Mouse (Mus musculus): ENCODE measurements at regions not wholly inside any gene's neighbourhood (a gene's known extent, or its start where the extent isn't known, plus 50 kb on each side); places are given as distances from the start of the nearest gene placed in this dataset.
A peak's percentile ranks its signal among the peaks of the same experiment; 100 is the strongest.

DNA sequence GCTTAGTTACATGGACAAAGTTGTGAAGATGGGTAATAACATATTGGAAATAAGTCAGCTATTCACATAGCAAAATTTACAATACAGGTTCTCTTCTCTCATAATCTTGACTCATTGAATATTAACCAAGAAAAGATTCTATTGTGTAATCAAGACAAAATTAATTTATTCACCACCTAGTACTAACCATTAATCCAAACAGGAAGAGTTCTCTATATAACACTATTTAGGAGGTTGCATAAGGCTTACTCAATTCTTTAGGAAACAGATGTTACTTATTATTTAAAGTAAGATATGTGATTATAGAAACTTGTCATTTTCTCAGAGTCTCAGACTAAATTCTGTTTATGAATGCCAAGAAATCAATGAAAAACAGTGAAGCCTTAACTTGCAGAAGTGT lies 600.4 kb upstream of the Tusc1 start:
- DNase-seq: no peak

DNA sequence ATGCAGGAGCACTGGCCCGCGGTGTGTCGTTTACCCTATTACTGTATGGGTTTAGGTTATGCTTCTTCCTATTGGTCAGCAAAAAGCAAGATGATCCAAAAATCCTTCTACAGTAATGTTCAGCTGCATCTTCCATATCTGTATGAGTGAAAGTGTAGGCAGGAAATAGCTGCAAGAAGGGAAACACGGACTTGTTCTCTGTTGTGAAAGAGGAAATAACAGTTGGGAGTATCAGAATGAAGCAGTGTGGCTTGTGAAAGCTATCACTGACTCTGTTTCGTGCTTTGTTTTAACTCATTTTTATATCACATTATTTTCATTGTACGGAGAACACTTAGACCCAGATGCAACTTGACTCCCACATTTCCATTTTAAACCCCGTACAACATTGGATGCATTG lies 591.8 kb upstream of the Tusc1 start:
- DNase-seq: no peak

DNA sequence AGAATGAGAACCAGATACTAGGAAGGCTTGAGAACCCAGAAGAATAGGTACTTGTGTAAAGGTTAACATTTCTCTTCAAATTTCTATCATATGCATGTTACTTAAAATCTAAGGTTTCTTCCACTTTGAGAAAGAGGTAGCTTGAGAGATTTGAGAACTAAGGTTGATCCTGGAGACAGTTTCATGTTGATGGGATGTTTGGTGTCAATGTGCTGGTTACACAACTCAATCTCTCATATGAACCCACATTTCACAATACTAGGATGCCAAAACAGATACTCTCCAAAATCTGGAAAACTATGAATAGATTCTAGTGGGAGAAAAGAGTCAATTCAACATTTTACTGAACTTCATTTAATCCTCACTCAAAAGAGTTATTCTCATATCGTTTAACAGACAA lies 589.1 kb upstream of the Tusc1 start:
- DNase-seq: no peak

DNA sequence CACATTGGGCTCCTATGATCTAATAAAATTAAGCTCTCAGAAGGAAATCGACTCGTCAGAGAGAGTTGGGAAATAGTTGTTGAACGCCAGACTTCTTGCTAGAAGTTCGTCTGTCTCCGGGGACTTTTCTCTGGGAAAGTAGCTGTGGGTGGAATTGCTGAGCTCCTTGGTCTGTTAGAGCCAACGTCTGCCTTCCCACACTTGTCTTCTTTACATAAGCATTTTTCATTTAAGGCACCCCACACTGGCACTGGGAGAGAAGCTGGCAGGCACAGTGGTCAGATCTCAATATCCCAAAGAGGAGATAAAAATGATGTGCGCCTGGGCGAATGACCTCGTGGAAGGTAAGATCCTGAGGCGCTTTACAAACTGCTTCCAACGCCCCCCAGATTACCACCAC lies 551.3 kb upstream of the Tusc1 start:
- no peak for DNase-seq

DNA sequence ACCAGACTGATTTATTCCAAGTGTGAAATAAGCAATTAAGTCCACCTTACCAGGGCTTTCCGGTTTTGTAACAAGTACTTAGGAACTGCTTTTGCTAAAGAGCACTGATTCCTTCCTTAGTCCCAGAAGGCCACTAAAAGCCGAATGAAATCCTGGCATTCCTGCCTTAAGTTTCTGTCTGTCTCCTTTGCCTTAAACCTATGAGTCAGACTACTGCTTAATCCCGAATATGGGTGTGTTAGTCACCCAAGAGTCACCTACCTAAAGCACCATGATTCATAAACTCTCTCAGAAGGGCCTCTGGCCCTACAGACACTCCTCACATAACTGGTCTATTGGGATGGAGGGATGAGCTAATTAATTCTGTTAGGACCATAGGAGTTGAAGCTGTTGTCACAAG lies 546.0 kb upstream of the Tusc1 start:
- DNase-seq: peak; percentile 34

DNA sequence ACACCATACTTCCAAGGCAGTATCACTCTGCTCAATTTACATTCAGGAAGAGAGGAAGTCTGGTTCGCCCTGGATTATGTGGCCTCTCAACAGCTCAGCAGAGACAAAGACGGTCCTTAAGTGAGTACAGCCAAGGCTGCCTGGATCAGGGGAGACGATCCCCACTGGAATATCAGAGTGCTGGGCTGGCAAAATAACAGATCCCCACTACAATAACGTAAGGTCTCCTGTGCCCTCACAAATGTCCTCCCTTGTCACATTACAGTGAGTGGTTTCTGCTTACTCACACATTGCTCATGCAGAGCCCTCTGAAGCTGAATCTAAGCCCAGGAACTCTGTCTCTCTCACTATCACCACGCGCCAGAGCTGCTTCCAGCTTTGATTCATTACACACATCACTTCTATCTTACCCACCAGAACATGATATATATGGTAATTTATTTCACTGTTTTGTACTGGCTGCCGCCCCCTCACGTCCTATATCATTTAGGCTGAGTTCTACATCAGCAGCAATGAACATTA lies 544.1 kb upstream of the Tusc1 start:
- no peak for DNase-seq

DNA sequence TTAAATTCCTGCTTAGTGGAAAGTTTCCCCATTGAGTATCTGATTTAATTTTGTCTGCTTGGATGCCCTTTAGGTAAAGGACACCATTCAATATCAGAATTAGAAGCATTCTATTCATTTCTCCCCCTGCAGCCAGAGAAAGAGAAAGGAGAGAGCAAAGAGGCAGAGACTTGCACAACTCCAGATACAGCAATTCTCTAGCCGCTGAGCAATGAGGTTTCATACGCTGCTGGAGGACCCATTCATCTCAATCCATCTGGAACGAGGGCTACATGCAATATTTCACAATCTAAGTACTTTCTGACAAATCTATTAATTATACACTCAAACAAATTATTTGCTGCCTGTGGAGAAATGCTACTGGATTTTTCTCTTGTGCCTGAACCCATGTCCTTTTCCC lies 538.0 kb upstream of the Tusc1 start:
- no peak for DNase-seq

DNA sequence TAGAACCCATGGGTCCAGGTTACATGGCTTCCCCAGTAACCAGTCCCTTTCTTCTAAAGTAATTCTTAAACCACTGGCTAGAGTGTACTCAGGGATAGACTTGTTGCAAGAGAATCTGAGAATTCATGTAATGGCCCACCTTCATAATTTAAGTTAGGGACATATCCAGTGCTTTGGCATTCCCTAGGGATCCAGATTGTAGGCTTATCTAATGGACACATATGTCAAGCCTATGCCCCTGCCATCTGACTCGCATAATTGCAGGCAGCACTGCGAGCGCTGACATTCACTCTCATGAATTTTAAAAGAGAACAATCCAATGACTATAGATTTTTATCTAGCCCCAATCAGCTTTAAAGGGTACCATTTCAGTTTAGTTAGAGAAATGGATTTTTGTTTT lies 518.1 kb upstream of the Tusc1 start:
- DNase-seq: no peak

DNA sequence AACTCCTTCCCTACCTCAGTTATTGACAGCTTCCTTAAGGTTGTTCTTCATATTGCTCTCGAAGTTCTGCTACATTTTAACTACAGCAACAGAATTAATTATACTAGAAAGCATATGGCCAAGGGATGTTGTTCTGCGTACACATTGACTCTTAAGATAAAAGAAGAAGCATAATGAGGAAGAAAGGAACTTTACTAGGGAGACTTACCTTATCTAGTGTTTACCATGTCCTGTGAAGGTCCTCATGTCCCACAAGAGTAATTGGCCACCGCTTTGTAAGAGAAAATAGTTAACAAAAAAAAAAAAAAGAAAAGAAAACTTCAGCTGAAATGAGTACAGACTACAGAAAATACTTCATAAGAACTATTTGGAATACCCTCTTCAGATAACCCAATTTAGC lies 513.9 kb upstream of the Tusc1 start:
- DNase-seq: no peak

DNA sequence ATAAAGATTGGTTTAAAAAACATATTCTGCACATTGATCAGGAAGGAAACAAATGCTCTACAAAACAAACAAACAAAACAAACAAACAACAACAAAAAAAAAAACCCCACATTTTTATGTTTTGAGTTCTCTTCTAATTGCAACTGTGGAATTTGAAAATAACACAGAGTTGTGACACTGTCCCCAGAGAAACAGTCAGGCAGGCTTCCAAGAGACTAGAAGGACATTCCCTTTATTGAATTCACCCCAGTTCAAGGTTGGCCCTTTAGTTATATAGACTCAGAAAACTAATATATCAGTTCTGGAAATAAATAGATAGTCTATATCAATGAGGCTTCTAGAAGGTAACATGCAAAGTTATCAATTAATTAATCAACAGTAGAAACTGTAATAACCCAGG lies 495.4 kb upstream of the Tusc1 start:
- DNase-seq: no peak

DNA sequence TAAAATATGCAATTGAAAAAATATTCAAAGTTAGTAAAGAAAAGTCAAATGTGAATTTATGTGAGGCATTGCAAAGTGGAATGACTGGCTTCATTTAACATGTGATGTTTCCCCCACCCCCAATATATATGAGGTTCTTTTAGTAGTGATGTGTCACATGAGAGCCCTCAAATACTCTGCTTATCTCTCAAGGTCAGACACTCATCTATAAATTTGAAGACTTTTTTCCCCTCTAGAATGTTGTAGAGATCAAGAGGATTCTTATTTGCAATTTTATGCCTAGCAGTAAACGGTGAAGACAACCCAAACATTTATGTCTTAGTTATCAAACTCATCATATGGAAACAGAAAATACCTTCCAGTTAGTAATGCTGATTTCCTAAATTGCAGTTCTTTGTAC lies 457.8 kb upstream of the Tusc1 start:
- no peak for DNase-seq

DNA sequence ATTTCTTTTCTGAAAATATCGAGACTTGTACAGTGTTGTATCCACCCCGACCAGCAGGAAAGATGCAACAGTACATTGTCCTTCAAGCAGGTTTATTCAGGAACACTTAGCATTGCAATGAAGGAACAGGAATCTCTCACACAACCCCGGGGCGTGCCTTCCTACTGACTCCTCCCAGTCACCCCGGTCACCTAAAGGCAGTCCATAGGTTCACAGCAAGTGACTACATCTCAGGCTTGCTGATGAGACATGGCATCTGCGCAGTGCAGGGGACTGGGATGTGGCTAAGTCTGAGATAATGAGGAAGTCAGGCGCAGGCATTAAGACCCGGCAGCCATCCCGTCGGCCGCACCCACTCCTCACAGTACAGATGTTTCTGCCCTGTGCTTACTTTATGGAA lies 454.8 kb upstream of the Tusc1 start:
- no peak for DNase-seq

DNA sequence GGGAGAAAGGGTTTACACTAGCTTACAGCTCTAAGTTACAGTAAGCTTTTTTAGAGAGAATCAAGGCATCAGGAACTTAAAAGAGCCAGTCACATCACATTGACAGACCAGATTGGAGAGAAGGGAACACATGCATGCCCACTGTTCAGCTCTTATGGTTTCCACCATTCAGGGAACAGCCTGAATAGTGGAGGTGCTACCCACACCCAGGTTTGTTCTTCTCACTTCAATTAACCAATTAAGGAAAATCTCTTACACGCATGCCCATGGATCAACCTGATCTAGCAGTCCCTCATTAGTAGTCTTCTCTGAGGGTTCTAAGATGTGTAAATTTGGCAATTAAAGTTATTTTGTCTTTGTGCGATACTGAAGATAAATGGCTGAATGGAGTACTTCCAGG lies 419.2 kb upstream of the Tusc1 start:
- DNase-seq: no peak

DNA sequence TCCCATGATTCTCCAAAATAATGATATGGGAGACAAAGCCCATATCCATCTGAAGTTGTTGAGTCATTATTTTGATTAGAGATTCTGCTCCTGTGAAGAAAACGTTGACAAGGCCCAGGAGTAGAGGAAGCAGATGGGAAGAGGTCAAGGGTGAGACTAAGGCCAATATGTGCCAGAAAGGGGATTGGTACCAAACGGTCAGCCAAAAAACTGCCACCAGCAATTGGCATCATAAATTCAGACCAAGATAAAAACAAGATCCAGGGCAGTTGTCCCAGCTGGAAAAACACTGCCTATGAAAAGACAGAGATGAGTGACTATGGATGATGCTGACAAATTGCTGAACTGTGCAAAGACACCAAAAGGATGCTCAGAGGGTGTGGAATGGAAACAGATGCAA lies 411.0 kb upstream of the Tusc1 start:
- DNase-seq: no peak

DNA sequence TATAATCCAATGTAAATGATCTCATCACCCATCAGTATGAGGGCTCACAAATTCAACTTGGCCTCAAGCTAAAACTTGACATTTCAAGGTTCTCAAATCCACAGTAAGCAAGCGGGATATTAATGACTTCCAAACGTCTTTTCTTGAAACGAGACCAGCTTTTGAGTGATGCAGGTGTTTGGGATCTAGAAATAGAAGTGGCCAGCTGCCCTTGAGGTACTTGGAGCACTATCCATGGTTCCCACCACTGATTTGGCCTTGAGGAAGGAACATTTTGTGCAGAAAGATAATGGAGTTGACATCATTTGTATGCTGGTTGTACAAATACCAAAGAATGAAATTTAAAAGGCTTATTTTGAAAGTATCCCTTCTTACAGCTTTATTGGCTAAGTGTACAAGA lies 378.4 kb upstream of the Tusc1 start:
- DNase-seq: peak; percentile 92

DNA sequence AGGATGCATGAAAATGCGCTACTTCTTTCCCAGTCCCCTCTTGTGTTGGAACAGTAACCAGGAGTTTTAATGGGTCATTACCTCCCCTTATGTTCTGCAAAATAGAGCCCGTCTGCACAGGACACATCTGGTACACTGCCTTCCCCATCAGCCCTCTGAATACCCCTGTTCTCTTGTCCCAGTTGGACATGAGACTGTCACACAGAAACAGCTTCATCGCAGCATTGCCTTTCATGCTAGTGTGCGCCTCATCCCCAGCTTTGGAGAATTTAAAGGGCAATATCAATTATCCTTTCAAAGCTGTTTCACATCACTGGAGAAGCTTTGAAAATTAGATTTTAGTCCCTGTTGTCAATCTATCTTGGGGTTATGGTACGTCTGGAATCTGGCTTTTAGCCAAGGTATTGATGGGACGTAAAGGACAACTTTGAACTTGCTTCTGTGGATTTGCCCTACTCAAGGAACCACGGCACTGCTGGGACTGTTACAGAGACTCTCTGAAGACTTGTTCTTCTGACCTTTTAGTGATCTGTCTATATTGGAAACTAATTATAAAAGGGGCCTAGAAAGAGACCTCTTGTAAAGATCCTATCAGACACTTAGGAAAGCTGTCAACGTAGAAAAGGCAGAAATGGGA lies 341.2 kb upstream of the Tusc1 start:
- no peak for DNase-seq

DNA sequence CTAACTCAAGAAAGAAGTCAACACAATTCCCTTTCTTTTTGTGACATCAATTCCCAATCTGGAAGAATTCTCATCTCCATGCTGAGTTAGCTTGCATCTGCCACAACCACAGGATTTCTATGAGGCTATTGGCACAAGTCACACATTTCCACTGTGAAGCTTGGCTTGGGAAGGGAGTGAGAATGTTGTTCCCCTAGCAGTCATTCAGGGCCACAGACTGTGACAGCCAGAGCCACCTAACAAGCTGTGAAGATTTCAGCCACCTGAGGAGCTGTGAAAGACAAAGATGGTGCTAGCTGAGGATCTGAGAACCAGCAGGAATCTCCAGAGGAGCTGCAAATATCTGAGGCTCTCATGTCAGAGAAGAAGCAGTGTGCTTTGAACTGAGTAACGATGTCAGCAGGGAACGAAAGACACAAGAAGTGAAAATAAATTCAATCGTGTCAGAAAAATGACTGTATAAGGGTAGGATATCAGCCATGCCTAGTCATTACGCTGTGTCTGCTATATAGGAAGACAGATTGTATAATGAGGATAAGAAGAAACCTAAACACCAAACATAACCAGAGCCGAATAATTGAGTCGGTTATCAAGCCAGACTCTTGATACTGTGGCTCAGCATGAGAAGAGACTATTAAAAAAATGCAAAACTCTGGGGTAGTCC lies 340.6 kb upstream of the Tusc1 start:
- peak; percentile 60 for DNase-seq

DNA sequence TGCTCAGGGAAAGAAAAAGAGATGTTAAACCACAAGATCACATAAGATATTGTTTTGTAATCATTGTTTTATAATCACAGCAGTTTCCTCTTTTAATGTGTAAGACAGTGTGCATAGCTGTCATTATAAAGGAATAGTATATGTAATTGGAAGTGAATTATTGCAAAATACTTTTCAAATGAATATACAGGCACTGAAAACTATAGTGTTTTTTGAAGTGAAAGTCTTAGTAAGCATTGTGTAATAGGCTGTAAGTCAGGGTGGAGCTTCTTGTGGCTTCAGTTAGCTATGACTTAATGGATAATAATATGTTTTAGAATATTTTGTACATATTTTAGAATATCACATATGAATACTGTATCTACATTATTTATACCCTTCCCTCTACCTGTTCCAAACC lies 333.7 kb upstream of the Tusc1 start:
- no peak for DNase-seq

DNA sequence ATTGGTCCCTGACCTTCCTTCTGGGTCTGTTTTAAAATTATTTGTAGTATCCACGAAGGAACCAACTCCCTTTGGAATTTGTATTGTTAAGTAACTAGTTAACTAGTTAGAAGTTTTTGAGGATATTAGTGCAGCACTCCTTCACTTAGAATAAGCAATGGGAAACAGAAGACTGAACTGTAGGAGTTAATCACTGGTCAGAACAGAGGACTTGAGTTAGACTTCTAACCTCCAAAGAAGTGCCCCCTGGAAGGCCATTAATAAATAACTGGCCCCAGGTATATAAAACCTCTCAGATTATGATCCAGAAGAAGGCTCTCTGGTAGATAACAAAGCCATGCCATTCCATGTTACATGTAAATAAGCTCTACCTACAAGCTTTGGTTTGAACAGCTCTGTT lies 329.0 kb upstream of the Tusc1 start:
- no peak for DNase-seq

DNA sequence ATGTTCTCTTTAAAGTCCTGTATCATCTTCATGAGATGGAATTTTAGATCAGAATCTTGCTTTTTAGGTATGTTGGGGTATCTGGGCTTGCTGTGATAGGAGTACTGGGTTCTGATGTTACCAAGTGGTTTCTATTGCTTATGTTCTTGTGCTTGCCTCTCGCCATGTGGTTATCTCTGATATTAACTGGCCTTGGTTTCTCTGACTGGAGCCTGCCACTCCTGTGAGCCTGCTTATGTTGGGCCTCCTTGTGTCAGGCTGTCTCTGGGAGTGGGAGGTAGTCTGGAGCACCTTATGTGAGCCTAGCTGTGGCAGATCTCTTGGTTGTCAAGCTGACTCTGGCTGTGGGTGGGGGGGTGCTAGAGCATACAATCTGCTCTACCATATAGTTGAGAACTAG lies 302.9 kb upstream of the Tusc1 start:
- DNase-seq: peak; percentile 72

DNA sequence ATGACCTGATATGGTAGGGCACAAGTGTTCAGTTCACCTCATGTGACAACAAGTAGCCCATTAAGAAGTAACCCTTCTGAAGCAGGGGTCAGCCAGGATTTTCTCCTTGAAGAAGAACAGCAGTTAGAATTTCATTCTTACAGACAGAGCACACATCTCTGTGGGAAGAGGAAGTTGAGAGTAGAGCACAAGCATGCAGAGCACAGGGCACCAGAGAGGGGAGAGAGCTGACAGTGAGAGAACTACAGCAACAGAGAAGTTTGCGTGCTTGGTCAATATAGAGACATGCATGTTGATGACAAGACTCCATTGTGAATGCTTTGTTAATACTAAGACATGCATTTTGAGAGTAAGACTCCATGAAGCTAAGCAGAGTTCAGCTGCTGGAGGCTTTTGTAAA lies 263.2 kb upstream of the Tusc1 start:
- no peak for DNase-seq

DNA sequence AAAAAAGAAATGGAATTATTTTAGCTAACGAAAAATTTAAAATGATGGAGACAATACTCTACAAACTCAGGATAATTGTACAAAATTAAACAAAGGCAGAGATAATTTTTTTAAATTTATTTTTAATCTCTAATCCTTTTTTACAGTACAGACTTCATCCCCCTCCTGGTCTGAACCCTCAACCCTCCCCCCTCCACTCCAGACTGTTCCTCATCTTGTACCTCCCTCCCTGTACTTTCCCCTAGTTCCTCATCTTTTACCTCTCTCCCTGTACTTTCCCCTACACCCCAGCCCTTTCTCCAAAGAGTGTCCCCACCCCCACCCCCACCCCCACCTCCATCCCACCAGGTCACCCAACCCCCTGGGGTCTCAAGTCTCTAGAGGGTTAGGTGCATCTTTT lies 249.0 kb upstream of the Tusc1 start:
- DNase-seq: no peak

DNA sequence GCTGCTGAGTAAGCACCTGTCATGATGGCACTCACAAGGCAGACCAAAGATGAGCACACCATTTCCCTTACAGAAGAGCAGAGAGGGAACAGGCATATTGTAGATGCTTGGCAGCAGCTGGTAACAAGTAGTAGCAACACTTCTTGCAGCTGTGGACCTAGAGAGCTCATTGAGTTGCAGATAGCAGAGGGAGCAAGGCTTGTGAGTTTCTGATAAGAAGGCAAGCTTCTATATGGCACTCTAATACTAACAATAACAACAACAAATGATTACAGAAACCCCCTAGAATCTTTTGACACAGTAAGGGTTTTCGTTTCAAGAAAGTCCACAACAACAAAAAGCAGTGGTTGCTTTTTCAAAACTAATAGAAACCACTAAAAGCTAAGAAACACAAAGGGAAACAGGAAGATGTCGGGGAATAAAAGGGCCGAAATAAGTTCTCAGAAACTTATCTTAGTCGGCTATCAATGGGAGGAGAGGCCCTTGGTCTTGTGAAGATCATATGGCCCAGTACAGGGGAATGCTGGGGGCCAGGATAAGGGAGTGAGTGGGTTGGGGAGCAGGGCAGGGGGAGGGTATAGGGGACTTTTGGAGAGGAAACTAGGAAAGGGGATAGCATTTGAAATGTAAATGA lies 248.5 kb upstream of the Tusc1 start:
- DNase-seq: no peak

DNA sequence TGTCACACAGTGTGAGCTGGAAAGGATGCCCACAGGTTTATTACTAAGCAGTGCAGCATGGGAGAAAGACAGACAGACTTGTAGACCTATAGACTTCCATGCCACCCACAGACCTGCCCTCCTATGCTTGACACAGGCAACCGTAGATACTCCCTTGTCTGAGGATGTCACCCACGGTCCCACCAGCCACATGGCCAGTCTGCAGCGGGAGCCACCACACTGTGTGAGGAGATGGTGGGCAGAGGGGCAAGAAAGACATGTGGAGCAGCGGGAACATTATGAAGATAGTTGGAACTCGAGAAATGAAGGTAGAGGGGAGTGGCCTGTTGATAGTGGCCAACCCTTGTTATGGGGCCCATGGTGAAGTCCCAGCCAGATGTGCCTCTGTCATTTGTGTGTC lies 244.0 kb upstream of the Tusc1 start:
- DNase-seq: no peak

All from heart, adult 11 months (tissue).